ENCODE assay signal across 11 mouse cellular contexts in the genomic region with DNA sequence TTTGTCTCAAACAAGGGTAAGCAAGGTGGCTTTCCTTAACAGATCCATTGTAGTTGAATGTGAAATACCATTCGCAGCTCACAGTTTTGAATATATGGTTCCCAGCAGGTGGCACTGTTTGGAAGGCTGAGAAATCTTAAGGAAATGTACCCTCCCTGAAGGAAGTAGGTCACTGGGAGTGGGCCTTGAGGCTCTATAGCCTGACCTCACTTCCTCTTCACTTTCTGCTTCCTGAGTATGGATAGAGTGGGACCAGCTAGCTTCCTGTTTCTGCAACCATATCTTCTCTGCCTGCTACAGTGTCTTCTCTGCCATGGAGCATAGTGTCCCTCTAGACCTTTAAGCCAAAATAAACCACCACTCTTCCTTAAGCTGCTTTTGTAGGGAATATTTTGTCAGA.
DNase-seq lines count a peak whose midpoint lies in the region; ATAC-seq lines count a peak whose summit lies in the region.
"Had no signal": no experiment of that assay in that cellular context is flagged by ENCODE, and none has a peak within 500 bp of the region (broad histone marks: within the 10 kb centered on the region; RNA-seq: fewer than 3 reads in every experiment).

No protein-coding gene starts in this region.

- DNase-seq in hindbrain, embryonic 11.5 days (ENCODE audit: low spot score): peak; percentile 25
- peak; percentile 29 for DNase-seq in CD4-positive helper T cell, adult 2 months (ENCODE audit: low read depth, low spot score)
- no peak for DNase-seq in spleen, postnatal 36 days (ENCODE audit: low spot score in 2 of 2)
- DNase-seq in heart, adult 8-10 months (ENCODE audit: low spot score): no peak
- DNase-seq: cerebellum, postnatal 14 days; gastrocnemius, postnatal 36 days had no signal

- H3K4me3 ChIP-seq in hindbrain, embryonic 11.5 days (ENCODE audit: low read depth, low read length): no peak overlapping the region
- no peak overlapping the region for H3K4me3 ChIP-seq in hindbrain, embryonic 12.5 days
- no peak overlapping the region for H3K4me3 ChIP-seq in neural tube, embryonic 15.5 days (replicated peaks)
- H3K4me3 ChIP-seq: midbrain, embryonic 12.5 days had no signal

- H3K27ac ChIP-seq in hindbrain, embryonic 11.5 days (ENCODE audit: low read depth, low read length): no peak overlapping the region
- no peak overlapping the region for H3K27ac ChIP-seq in hindbrain, embryonic 12.5 days
- H3K27ac ChIP-seq in neural tube, embryonic 15.5 days (replicated peaks): no peak overlapping the region
- H3K27ac ChIP-seq: midbrain, embryonic 12.5 days had no signal

- no peaks in the 10 kb centered on the region for H3K27me3 ChIP-seq in hindbrain, embryonic 11.5 days (ENCODE audit: control insufficient read depth, insufficient read depth, low read length)
- H3K27me3 ChIP-seq in hindbrain, embryonic 12.5 days: no peaks in the 10 kb centered on the region
- H3K27me3 ChIP-seq in neural tube, embryonic 15.5 days (replicated peaks): no peaks in the 10 kb centered on the region
- H3K27me3 ChIP-seq: midbrain, embryonic 12.5 days had no signal

- no peak overlapping the region for H3K9ac ChIP-seq in hindbrain, embryonic 11.5 days (ENCODE audit: low read depth, low read length)
- no peak overlapping the region for H3K9ac ChIP-seq in hindbrain, embryonic 12.5 days
- H3K9ac ChIP-seq in neural tube, embryonic 15.5 days (replicated peaks): no peak overlapping the region
- H3K9ac ChIP-seq: midbrain, embryonic 12.5 days had no signal

- no peak for ATAC-seq in hindbrain, embryonic 11.5 days (ENCODE audit: low FRiP score)
- no peak for ATAC-seq in hindbrain, embryonic 12.5 days (ENCODE audit: low FRiP score)
- ATAC-seq in common myeloid progenitor, adult 5-6 weeks (replicated peaks; ENCODE audit: low read depth, poor library complexity, severe bottlenecking): peak; percentile 98
- peak; percentile 66 for ATAC-seq in megakaryocyte, adult 5-6 weeks (ENCODE audit: poor library complexity, severe bottlenecking)
- ATAC-seq in neural tube, embryonic 15.5 days (ENCODE audit: low FRiP score): no peak

- no peaks in the 10 kb centered on the region for H3K9me3 ChIP-seq in hindbrain, embryonic 11.5 days (ENCODE audit: control insufficient read depth, low read length)
- H3K9me3 ChIP-seq in hindbrain, embryonic 12.5 days (replicated peaks): no peaks in the 10 kb centered on the region
- H3K9me3 ChIP-seq in neural tube, embryonic 15.5 days (replicated peaks): no peaks in the 10 kb centered on the region
- H3K9me3 ChIP-seq: midbrain, embryonic 12.5 days had no signal

- WGBS in hindbrain, embryonic 11.5 days: 88% methylated on average over 1 of the region's 1 CpGs
- 80% methylated on average over 1 of the region's 1 CpGs for WGBS in hindbrain, embryonic 12.5 days
- 90% methylated on average over 1 of the region's 1 CpGs for WGBS in neural tube, embryonic 15.5 days

- no peaks in the 10 kb centered on the region for H3K4me1 ChIP-seq in hindbrain, embryonic 11.5 days (replicated peaks; ENCODE audit: control insufficient read depth, insufficient read depth, low read length)
- H3K4me1 ChIP-seq in hindbrain, embryonic 12.5 days: no peaks in the 10 kb centered on the region
- no peaks in the 10 kb centered on the region for H3K4me1 ChIP-seq in neural tube, embryonic 15.5 days

- H3K36me3 ChIP-seq in hindbrain, embryonic 11.5 days (ENCODE audit: control insufficient read depth, insufficient read depth, low read length): no peaks in the 10 kb centered on the region
- H3K36me3 ChIP-seq in hindbrain, embryonic 12.5 days: no peaks in the 10 kb centered on the region
- no peaks in the 10 kb centered on the region for H3K36me3 ChIP-seq in neural tube, embryonic 15.5 days
- H3K36me3 ChIP-seq: midbrain, embryonic 12.5 days had no signal

- no peak overlapping the region for H3K4me2 ChIP-seq in hindbrain, embryonic 11.5 days (replicated peaks; ENCODE audit: low read depth, low read length)
- no peak overlapping the region for H3K4me2 ChIP-seq in hindbrain, embryonic 12.5 days (replicated peaks)
- H3K4me2 ChIP-seq in neural tube, embryonic 15.5 days: no peak overlapping the region
- H3K4me2 ChIP-seq: midbrain, embryonic 12.5 days had no signal

Comparison
In these comparisons a context has a peak if more than half of its experiments do, and no peak if none do; other contexts are left out.
1. ATAC-seq: peak in common myeloid progenitor, adult 5-6 weeks (single experiment) and megakaryocyte, adult 5-6 weeks (single experiment); none in hindbrain, embryonic 11.5 days (single experiment), hindbrain, embryonic 12.5 days (single experiment) and neural tube, embryonic 15.5 days (single experiment).
2. DNase-seq: peak in hindbrain, embryonic 11.5 days (single experiment) and CD4-positive helper T cell, adult 2 months (single experiment); none in spleen, postnatal 36 days (0 of 2) and heart, adult 8-10 months (single experiment).